Mouse (Mus musculus): Measurements from ENCODE around the gene Peg3. TPM values are rescaled to one million over a fixed set of nuclear protein-coding genes. Genes with fewer than 3 reads are reported as not detected.

Gene Peg3
- polyA plus RNA-seq, 1 experiment from 2014 or later, result 58.7 TPM

DNA sequence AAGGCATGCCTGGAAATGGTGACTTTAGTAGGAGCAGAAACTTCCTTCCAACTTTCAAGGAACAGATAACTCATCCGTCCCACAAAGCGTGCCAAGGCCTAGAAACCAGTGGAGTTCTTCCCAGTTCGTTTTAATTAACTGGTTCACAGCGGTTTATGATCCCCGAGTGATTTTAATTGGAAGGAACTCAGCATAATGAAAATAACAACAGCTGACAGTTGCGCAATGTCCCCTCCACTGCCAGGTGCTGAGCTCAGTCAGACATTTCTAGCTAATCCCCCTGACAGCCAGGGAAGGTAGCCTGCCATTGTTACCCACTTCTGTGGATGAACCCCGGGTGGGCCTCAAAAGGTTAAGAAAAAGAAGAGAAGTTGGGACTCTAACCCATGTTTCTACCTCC lies 19.0 kb upstream of the Peg3 start:
- no peak overlapping the region for H3K4me2 ChIP-seq (replicated peaks)
- no peak for ATAC-seq (replicated peaks)
- H3K9ac ChIP-seq (replicated peaks), result no peak overlapping the region
- WGBS, result 28% methylated on average over 7 of the region's 7 CpGs
- H3K4me3 ChIP-seq, result no peak overlapping the region
- no peaks in the 10 kb centered on the region for H3K36me3 ChIP-seq
- peaks cover 10% of the 10 kb centered on the region; the same call in 1 of the 2 replicates for H3K4me1 ChIP-seq
- H3K27ac ChIP-seq (replicated peaks), result no peak overlapping the region
- no peaks in the 10 kb centered on the region for H3K27me3 ChIP-seq
- H3K9me3 ChIP-seq, result no peaks in the 10 kb centered on the region

GRCm38 (mm10) chr7:6744281-6744904 lies 14.2 kb upstream of the Peg3 start:
- no peaks in the 10 kb centered on the region for H3K9me3 ChIP-seq
- H3K4me2 ChIP-seq (replicated peaks), result no peak overlapping the region
- H3K36me3 ChIP-seq, result no peaks in the 10 kb centered on the region
- H3K27ac ChIP-seq (replicated peaks), result no peak overlapping the region
- no peak overlapping the region for H3K9ac ChIP-seq (replicated peaks)
- H3K4me1 ChIP-seq, result peaks cover 4% of the 10 kb centered on the region; the same call in 1 of the 2 replicates
- 78% methylated on average over 10 of the region's 10 CpGs for WGBS
- no peak for ATAC-seq (replicated peaks)
- H3K27me3 ChIP-seq, result no peaks in the 10 kb centered on the region
- H3K4me3 ChIP-seq, result no peak overlapping the region

DNA sequence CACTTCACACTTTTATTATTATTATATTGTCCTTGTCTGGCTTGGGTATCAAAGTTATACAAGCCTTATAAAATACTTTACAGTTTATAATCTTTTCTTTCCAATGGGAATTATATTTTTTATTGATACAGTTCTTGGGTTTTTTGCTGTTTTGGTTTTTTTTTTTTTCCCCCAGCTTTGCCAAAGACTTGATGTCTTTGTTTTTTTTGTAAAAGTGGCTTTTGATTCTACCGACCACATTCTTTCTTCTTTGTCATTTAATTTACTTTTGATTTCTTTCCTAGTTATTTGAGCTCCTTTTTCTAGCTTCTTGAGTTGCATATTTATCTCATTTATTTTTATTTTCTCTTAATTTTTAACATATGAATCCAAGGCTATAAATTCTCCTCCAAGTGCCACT lies 5.8 kb upstream of the Peg3 start:
- Histone ChIP-seq H3K4me1 (no peaks in the 10 kb centered on the region), H3K27ac (replicated peaks) (no peak overlapping the region), H3K27me3 (no peaks in the 10 kb centered on the region), H3K4me3 (no peak overlapping the region), H3K4me2 (replicated peaks) (no peak overlapping the region), H3K9me3 (no peaks in the 10 kb centered on the region), H3K36me3 (no peaks in the 10 kb centered on the region), H3K9ac (replicated peaks) (no peak overlapping the region)
- no peak for ATAC-seq (replicated peaks)
- 62% methylated on average over 1 of the region's 1 CpGs for WGBS

DNA sequence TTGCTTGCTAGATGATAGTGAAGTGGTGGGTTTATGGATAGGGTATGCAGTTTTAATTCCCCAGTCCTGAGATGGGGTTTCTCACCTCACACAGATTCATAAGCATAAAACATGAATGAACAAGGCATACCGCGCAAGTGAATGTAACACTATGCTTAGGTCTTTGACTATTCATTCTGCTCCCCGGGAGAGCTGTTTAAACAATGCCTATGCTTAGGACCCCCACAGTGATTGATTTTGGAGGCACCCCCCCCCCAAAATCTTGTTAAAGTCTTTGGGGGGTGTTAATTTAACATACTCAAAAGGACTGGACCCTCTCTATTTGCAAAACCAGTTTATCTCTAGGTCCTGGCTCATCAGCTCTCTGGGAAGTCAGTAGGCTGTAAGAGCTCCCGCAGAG lies 1.7 kb upstream of the Peg3 start:
- no peaks in the 10 kb centered on the region for H3K36me3 ChIP-seq
- peaks cover 19% of the 10 kb centered on the region for H3K9me3 ChIP-seq
- peak overlapping the region; percentile 50 for H3K9ac ChIP-seq (replicated peaks)
- peak overlapping the region; percentile 60 for H3K4me3 ChIP-seq
- H3K4me1 ChIP-seq, result no peaks in the 10 kb centered on the region; the same call in 1 of the 2 replicates
- ATAC-seq (replicated peaks), result no peak
- peak overlapping the region; percentile 40 for H3K4me2 ChIP-seq (replicated peaks)
- WGBS, result 43% methylated on average over 4 of the region's 4 CpGs
- H3K27ac ChIP-seq (replicated peaks), result peak overlapping the region; percentile 8; the same call in 1 of the 2 replicates
- H3K27me3 ChIP-seq, result no peaks in the 10 kb centered on the region

DNA sequence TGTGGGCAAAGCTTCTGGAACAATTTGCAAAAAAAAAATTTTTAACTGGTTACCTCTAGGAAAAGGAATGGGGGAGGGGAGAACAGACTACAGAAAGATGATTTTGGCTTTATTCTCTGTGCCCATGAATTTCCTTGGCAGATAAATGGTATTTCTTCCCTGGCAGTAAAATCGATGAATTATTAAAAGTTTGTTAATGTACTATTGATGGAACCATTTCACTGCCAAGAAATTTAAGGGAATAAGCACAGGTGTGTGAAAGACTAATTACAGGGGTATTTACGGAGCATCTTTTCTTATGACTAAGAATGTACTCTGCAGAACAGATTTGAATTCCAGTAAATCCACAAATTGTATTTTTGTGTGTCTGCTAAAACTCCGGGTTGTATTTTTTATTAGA lies 1.1 kb upstream of the Peg3 start:
- H3K4me3 ChIP-seq, result peak overlapping the region; percentile 60
- ATAC-seq (replicated peaks), result no peak
- 0 out of 2 replicates have a peak overlapping the region, but pooled peaks have one; percentile 8 for H3K27ac ChIP-seq (replicated peaks)
- H3K4me2 ChIP-seq (replicated peaks), result peak overlapping the region; percentile 40
- peak overlapping the region; percentile 50 for H3K9ac ChIP-seq (replicated peaks)
- WGBS, result 48% methylated on average over 3 of the region's 3 CpGs
- H3K27me3 ChIP-seq, result no peaks in the 10 kb centered on the region
- H3K9me3 ChIP-seq, result peaks cover 19% of the 10 kb centered on the region
- no peaks in the 10 kb centered on the region; the same call in 1 of the 2 replicates for H3K4me1 ChIP-seq
- H3K36me3 ChIP-seq, result no peaks in the 10 kb centered on the region

- Histone ChIP-seq H3K4me3 (peak overlapping the region; percentile 60), H3K27me3 (no peaks in the 10 kb centered on the region), H3K4me1 (no peaks in the 10 kb centered on the region; the same call in 1 of the 2 replicates), H3K9ac (replicated peaks) (peak overlapping the region; percentile 50), H3K27ac (replicated peaks) (peak overlapping the region; percentile 98), H3K4me2 (replicated peaks) (peak overlapping the region; percentile 40), H3K36me3 (no peaks in the 10 kb centered on the region), H3K9me3 (peaks cover 19% of the 10 kb centered on the region)
- no peak for ATAC-seq (replicated peaks)
- 55% methylated on average over 15 of the region's 15 CpGs for WGBS
Observed at GRCm38 (mm10) chr7:6730801-6731200, 570 bp upstream of the Peg3 start.

- 51% methylated on average over 37 of the region's 37 CpGs for WGBS
- Histone ChIP-seq H3K9me3 (peaks cover 19% of the 10 kb centered on the region), H3K4me2 (replicated peaks) (peak overlapping the region; percentile 52), H3K36me3 (peaks cover 15% of the 10 kb centered on the region; the same call in 1 of the 2 replicates), H3K4me1 (no peaks in the 10 kb centered on the region; the same call in 1 of the 2 replicates), H3K27ac (replicated peaks) (peak overlapping the region; percentile 98), H3K27me3 (no peaks in the 10 kb centered on the region), H3K4me3 (peak overlapping the region; percentile 60), H3K9ac (replicated peaks) (peak overlapping the region; percentile 64)
- peak; percentile 45 for ATAC-seq (replicated peaks)
Observed at GRCm38 (mm10) chr7:6729061-6729817, 992 bp downstream of the Peg3 start.

- Histone ChIP-seq H3K9me3 (peaks cover 19% of the 10 kb centered on the region), H3K27me3 (no peaks in the 10 kb centered on the region), H3K9ac (replicated peaks) (0 out of 2 replicates have a peak overlapping the region, but pooled peaks have one; percentile 16), H3K4me2 (replicated peaks) (peak overlapping the region; percentile 52), H3K36me3 (peaks cover 16% of the 10 kb centered on the region; the same call in 1 of the 2 replicates), H3K4me1 (no peaks in the 10 kb centered on the region; the same call in 1 of the 2 replicates), H3K4me3 (peak overlapping the region; percentile 60), H3K27ac (replicated peaks) (peak overlapping the region; percentile 98)
- peak; percentile 81 for ATAC-seq (replicated peaks)
- 53% methylated on average over 19 of the region's 19 CpGs for WGBS
Observed at GRCm38 (mm10) chr7:6728263-6728931, 1.8 kb downstream of the Peg3 start.

GRCm38 (mm10) chr7:6727351-6728121 lies 2.7 kb downstream of the Peg3 start:
- Histone ChIP-seq H3K36me3 (peaks cover 16% of the 10 kb centered on the region; the same call in 1 of the 2 replicates), H3K27me3 (no peaks in the 10 kb centered on the region), H3K4me1 (no peaks in the 10 kb centered on the region; the same call in 1 of the 2 replicates), H3K4me2 (replicated peaks) (peak overlapping the region; percentile 44), H3K4me3 (peak overlapping the region; percentile 60), H3K9ac (replicated peaks) (0 out of 2 replicates have a peak overlapping the region, but pooled peaks have one; percentile 22), H3K27ac (replicated peaks) (peak overlapping the region; percentile 98), H3K9me3 (peaks cover 19% of the 10 kb centered on the region)
- ATAC-seq (replicated peaks), result peak; percentile 68
- 50% methylated on average over 19 of the region's 19 CpGs for WGBS

DNA sequence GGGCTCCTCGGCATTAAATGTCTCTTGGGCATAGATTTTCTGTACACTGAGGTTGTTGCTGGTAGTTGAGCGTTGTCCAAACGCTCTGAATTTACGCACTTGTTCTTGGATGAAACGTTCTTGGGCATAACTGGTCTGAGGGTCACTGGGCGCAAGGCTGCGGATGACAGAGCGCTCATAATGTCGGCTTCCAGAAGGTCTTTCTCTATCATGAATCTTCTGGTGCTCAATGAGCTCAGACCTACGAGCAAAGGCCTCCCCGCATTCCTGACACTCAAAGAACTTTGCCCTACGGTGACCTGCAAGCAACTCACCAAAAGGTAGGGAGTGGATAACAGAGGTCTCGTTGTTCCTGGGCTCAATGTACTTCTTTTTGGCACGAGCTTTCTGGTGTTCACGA lies 20.8 kb downstream of the Peg3 start:
- H3K9me3 ChIP-seq, result no peaks in the 10 kb centered on the region
- no peak overlapping the region for H3K9ac ChIP-seq (replicated peaks)
- no peak overlapping the region for H3K4me2 ChIP-seq (replicated peaks)
- H3K4me1 ChIP-seq, result no peaks in the 10 kb centered on the region
- WGBS, result 96% methylated on average over 15 of the region's 15 CpGs
- no peak overlapping the region for H3K4me3 ChIP-seq
- peaks cover 50% of the 10 kb centered on the region for H3K36me3 ChIP-seq
- no peaks in the 10 kb centered on the region for H3K27me3 ChIP-seq
- ATAC-seq (replicated peaks), result no peak
- no peak overlapping the region for H3K27ac ChIP-seq (replicated peaks)

DNA sequence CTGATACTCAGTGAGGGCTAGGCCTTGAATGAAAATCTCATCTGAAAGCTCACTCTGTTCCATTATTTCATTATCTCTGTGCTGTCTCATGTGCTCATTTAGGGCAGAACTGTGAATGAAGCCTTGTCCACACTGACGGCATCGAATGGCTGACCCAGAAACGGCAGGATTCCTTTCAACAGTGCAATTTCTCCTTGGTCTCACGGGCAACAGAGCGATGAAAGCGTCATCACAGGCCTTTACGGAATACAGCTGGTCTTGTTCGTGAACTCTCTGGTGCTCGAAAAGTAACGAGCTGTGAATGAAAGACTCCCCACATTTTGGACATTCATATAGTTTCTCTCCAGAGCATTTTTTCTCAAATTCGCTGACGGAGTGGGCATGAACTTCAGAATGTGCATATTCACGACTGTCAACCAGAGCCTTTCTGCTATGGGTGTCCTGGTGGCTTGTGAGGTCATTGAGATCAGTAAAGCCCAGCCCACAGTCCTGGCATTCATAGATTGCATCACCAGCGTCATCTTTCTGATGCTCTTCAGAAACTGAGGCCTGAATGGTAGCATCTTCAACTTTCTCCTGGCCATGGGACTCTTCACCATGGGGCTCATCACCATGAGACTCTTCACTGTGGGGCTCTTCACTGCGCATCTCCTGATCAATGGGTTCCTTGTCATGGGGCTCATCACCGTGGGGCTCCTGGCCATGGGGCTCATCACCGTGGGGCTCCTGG lies 21.6 kb downstream of the Peg3 start:
- Histone ChIP-seq H3K27me3 (no peaks in the 10 kb centered on the region), H3K4me2 (replicated peaks) (no peak overlapping the region), H3K4me3 (no peak overlapping the region), H3K4me1 (no peaks in the 10 kb centered on the region), H3K9ac (replicated peaks) (no peak overlapping the region), H3K27ac (replicated peaks) (no peak overlapping the region), H3K36me3 (peaks cover 50% of the 10 kb centered on the region), H3K9me3 (no peaks in the 10 kb centered on the region)
- no peak for ATAC-seq (replicated peaks)
- 85% methylated on average over 17 of the region's 17 CpGs for WGBS

Measured in forebrain, embryonic 15.5 days (tissue).